Mouse (Mus musculus) kidney, postnatal 0 days (tissue): ENCODE measurements at regions not wholly inside any gene's neighbourhood (a gene's known extent, or its start where the extent isn't known, plus 50 kb on each side); places are given as distances from the start of the nearest gene placed in this dataset.
A peak's percentile ranks its signal among the peaks of the same experiment; 100 is the strongest.

Source experiments
- ATAC-seq: fragments of 200-750 bp; cut with Nextera tagmentation; replicated peaks from 2 replicates; pipeline ENCODE4 v1.8.0; 2017; ENCODE audit warnings: low read depth, moderate number of reproducible peaks, moderate TSS enrichment, moderate library complexity; ENCODE audit not compliant: low FRiP score
- DNase-seq: peaks from one replicate; pipeline ENCODE4 v3.0.0-alpha.2; 2016; ENCODE audit warnings: low spot score
- H3K27ac ChIP-seq: fragments of 300-500 bp; sonication (generic); 2 replicates; pipeline ENCODE4 v1.5.1; 2014; ENCODE audit warnings: mild to moderate bottlenecking
- H3K27me3 ChIP-seq: fragments of 300-500 bp; sonication (generic); 2 replicates; pipeline ENCODE4 v1.6.1; 2014; ENCODE audit warnings: low read length, mixed read lengths; ENCODE audit not compliant: insufficient read depth
- H3K36me3 ChIP-seq: fragments of 300-500 bp; sonication (generic); 2 replicates; pipeline ENCODE4 v1.6.1; 2014; ENCODE audit warnings: low read length, mixed read lengths; ENCODE audit not compliant: insufficient read depth
- H3K4me1 ChIP-seq: fragments of 300-500 bp; sonication (generic); replicated peaks from 2 replicates; pipeline ENCODE4 v1.6.1; 2014; ENCODE audit warnings: antibody characterized with exemption, low read length, mixed read lengths; ENCODE audit not compliant: insufficient read depth
- H3K4me2 ChIP-seq: fragments of 300-500 bp; sonication (generic); 2 replicates; pipeline ENCODE4 v1.6.1; 2014; ENCODE audit warnings: mild to moderate bottlenecking, low read length, moderate library complexity, mixed read lengths
- H3K4me3 ChIP-seq: fragments of 300-500 bp; sonication (generic); replicated peaks from 2 replicates; pipeline ENCODE4 v1.5.1; 2014; ENCODE audit warnings: low read depth, low read length
- H3K9ac ChIP-seq: fragments of 300-500 bp; sonication (generic); 2 replicates; pipeline ENCODE4 v1.6.1; 2014; ENCODE audit warnings: low read depth, low read length
- H3K9me3 ChIP-seq: fragments of 300-500 bp; sonication (generic); replicated peaks from 2 replicates; pipeline ENCODE4 v1.6.1; 2016; ENCODE audit warnings: low read length, inconsistent platforms, mixed read lengths
- CTCF ChIP-seq: IDR thresholded peaks from 2 replicates; pipeline ENCODE4 v1.5.1; 2016; ENCODE audit warnings: antibody characterized with exemption, low read depth, mild to moderate bottlenecking, moderate library complexity
- WGBS: fragments of 180-500 bp; shearing (Covaris S2); extraction: QIAGEN DNeasy Blood & Tissue Kit; methylation state at CpG from one replicate; pipeline ENCODE4 v1.1.7; 2014; 5-methylcytosine and 5-hydroxymethylcytosine counted together

DNA sequence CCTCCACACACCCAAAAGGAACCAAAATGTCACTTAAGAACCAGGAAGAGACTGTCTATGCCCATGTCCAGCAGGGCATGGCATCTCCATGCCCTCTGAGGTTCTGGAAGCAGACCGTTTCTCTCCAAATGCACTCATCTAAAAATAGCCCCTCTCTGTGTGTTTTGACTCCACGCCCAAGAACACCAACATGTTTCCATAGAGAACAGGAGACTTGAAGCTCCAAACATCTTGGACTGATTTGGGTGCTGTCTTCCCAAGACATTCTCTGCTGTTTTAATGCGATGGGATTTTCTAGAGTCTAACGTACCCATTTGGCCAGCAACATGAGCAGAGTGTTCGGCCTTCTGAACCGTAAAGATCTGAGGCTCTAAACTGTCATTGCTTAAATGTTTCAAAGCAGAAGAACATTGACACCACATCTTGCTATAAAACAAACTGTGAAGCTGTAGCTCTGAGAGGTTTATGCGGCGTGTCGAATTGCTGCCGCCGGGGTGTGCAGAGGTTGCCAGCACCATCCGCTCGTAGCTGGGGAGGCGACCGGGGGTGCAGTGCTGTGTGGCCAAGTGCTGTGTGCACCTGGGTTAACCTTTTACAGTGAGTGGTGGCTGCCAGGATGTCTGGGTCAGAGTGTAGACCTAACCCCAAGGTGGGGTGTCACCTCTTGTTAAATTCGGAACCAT is 78.8 kb upstream of the Actrt2 start:
- peak; percentile 80 for DNase-seq

DNA sequence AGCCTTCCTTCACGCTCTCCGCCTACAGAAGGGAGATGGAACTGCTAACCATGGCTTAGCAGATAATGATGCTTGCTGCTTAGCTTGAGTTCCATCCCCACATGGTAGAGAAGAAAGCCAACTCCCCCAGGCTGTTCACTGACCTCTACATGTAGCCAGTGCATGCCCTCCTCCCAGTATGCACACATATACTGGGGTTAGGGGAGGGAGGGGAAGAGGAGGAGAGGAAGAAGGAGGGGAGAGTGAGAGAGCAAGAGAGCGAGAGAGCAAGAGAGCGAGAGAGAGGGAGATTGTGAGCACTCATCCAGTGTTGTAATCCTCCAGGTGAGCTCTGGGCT is 79.3 kb upstream of the Actrt2 start:
- peak overlapping the region; percentile 3; the same call in 1 of the 2 replicates for H3K27ac ChIP-seq
- no peak for TF ChIP-seq CTCF
- WGBS: 27% methylated on average over 4 of the region's 4 CpGs
- H3K9me3 ChIP-seq: no peaks in the 10 kb centered on the region
- no peaks in the 10 kb centered on the region for H3K4me1 ChIP-seq
- no peak overlapping the region for H3K9ac ChIP-seq
- peak; percentile 47 for DNase-seq
- no peak for ATAC-seq
- peaks cover 8% of the 10 kb centered on the region; the same call in 1 of the 2 replicates for H3K27me3 ChIP-seq
- H3K36me3 ChIP-seq: no peaks in the 10 kb centered on the region
- H3K4me2 ChIP-seq: no peak overlapping the region
- no peak overlapping the region for H3K4me3 ChIP-seq

More for the DNA sequence above, 78.8 kb upstream of the Actrt2 start:
- H3K27me3 ChIP-seq: peaks cover 10% of the 10 kb centered on the region; the same call in 1 of the 2 replicates
- no peak overlapping the region for H3K4me2 ChIP-seq
- no peak overlapping the region for H3K9ac ChIP-seq
- H3K9me3 ChIP-seq: no peaks in the 10 kb centered on the region
- H3K27ac ChIP-seq: peak overlapping the region; percentile 3; the same call in 1 of the 2 replicates
- TF ChIP-seq CTCF: no peak
- H3K36me3 ChIP-seq: no peaks in the 10 kb centered on the region
- 18% methylated on average over 16 of the region's 16 CpGs for WGBS
- no peak overlapping the region for H3K4me3 ChIP-seq
- H3K4me1 ChIP-seq: no peaks in the 10 kb centered on the region; the same call in 1 of the 2 replicates
- peak; percentile 41; the same call in 1 of the 2 replicates for ATAC-seq

- Histone ChIP-seq H3K27me3 (peaks cover 8% of the 10 kb centered on the region; the same call in 1 of the 2 replicates), H3K27ac (no peak overlapping the region), H3K36me3 (no peaks in the 10 kb centered on the region), H3K9me3 (no peaks in the 10 kb centered on the region), H3K9ac (no peak overlapping the region), H3K4me1 (no peaks in the 10 kb centered on the region), H3K4me2 (no peak overlapping the region), H3K4me3 (no peak overlapping the region)
- TF ChIP-seq CTCF: peak; percentile 81
- 49% methylated on average over 9 of the region's 9 CpGs for WGBS
- ATAC-seq (no peak), DNase-seq (peak; percentile 69)
These were observed 81.5 kb upstream of the Actrt2 start for GRCm38 (mm10) chr4:154749160-154749559.

DNA sequence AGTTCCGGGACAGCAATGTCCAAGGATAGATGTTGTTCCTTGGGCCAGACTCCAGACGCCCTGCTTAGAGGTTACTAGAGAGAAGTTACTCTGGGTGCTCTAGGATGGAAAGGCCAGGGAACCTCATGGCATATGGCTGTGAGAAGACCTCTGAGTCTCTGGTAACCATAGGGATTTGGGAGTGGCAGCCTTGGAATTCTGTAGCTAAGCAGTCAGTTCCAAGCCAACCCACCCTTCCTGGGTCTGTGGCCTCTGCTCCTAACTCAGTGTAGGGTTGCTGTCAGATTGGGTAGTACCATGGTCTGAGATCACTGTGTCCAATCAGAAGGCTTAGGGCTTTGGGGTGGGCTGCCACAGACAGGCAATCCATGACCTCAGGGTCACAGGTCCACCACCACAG is 82.3 kb upstream of the Actrt2 start:
- no peak for TF ChIP-seq CTCF
- 91% methylated on average over 2 of the region's 2 CpGs for WGBS

GRCm38 (mm10) chr4:154750440-154751107 is 82.9 kb upstream of the Actrt2 start:
- Histone ChIP-seq H3K27ac (no peak overlapping the region), H3K9me3 (no peaks in the 10 kb centered on the region), H3K4me1 (no peaks in the 10 kb centered on the region), H3K27me3 (peaks cover 4% of the 10 kb centered on the region; the same call in 1 of the 2 replicates), H3K36me3 (no peaks in the 10 kb centered on the region), H3K4me3 (no peak overlapping the region), H3K9ac (no peak overlapping the region), H3K4me2 (no peak overlapping the region)
- ATAC-seq (no peak), DNase-seq (no peak)
- TF ChIP-seq CTCF: no peak
- 63% methylated on average over 14 of the region's 14 CpGs for whole genome bisulfite sequencing

More for the DNA sequence above, 82.3 kb upstream of the Actrt2 start:
- peaks cover 7% of the 10 kb centered on the region; the same call in 1 of the 2 replicates for H3K27me3 ChIP-seq
- no peak overlapping the region for H3K27ac ChIP-seq
- H3K9ac ChIP-seq: no peak overlapping the region
- no peak overlapping the region for H3K4me3 ChIP-seq
- ATAC-seq (no peak), DNase-seq (no peak)
- no peak overlapping the region for H3K4me2 ChIP-seq
- H3K36me3 ChIP-seq: no peaks in the 10 kb centered on the region
- H3K4me1 ChIP-seq: no peaks in the 10 kb centered on the region
- H3K9me3 ChIP-seq: no peaks in the 10 kb centered on the region

GRCm38 (mm10) chr4:154754445-154754844 is 82.8 kb upstream of the Ttc34 start:
- Histone ChIP-seq H3K4me2 (no peak overlapping the region), H3K4me1 (no peaks in the 10 kb centered on the region), H3K9me3 (no peaks in the 10 kb centered on the region), H3K36me3 (no peaks in the 10 kb centered on the region), H3K27ac (no peak overlapping the region), H3K4me3 (no peak overlapping the region), H3K27me3 (peaks cover 4% of the 10 kb centered on the region; the same call in 1 of the 2 replicates), H3K9ac (no peak overlapping the region)
- TF ChIP-seq CTCF: peak; percentile 63
- no peak for ATAC-seq
- WGBS: 61% methylated on average over 8 of the region's 8 CpGs
- DNase-seq: no peak
